Mouse (Mus musculus) hindlimb bud, embryonic 11.5 days (tissue): ENCODE results near the gene Cacng8.

Source experiments
- DNase-seq: peaks from one replicate; pipeline ENCODE4 v3.0.0-alpha.2; 2012; ENCODE audit warnings: low read depth, low spot score; ENCODE audit errors: extremely low spot score

Cacng8 gene

GRCm38 (mm10) chr7:3423895-3424294 lies 33.4 kb downstream of the Cacng8 start, which contains the start of gene Cacng6:
Gene Cacng6 (plus strand): TSS chr7:3424195.
- DNase-seq, result no peak

- DNase-seq, result no peak
Measured at GRCm38 (mm10) chr7:3425141-3425540, 34.7 kb downstream of the Cacng8 start.

GRCm38 (mm10) chr7:3430161-3430560 lies 39.7 kb downstream of the Cacng8 start:
- DNase-seq, result no peak

GRCm38 (mm10) chr7:3432066-3432465 lies 41.6 kb downstream of the Cacng8 start:
- no peak for DNase-seq

- no peak for DNase-seq
Measured at GRCm38 (mm10) chr7:3437941-3438340, 47.5 kb downstream of the Cacng8 start.

GRCm38 (mm10) chr7:3439984-3440383 lies 49.5 kb downstream of the Cacng8 start:
- no peak for DNase-seq

GRCm38 (mm10) chr7:3440526-3440925 lies 50.0 kb downstream of the Cacng8 start:
- DNase-seq, result no peak

- no peak for DNase-seq
Measured at GRCm38 (mm10) chr7:3442476-3443062, 52.1 kb downstream of the Cacng8 start.

- DNase-seq, result no peak
Measured at GRCm38 (mm10) chr7:3444678-3445077, 54.2 kb downstream of the Cacng8 start.

- no peak for DNase-seq
Measured at GRCm38 (mm10) chr7:3446584-3446983, 56.1 kb downstream of the Cacng8 start.

- DNase-seq, result no peak
Measured at GRCm38 (mm10) chr7:3447026-3447425, 56.5 kb downstream of the Cacng8 start.

- peak; percentile 44 for DNase-seq
Measured at GRCm38 (mm10) chr7:3448737-3449454, 58.4 kb downstream of the Cacng8 start.

- no peak for DNase-seq
Measured at GRCm38 (mm10) chr7:3450671-3451070, 60.2 kb downstream of the Cacng8 start.

GRCm38 (mm10) chr7:3451161-3451560 lies 60.7 kb downstream of the Cacng8 start:
- DNase-seq, result no peak

- no peak for DNase-seq
Measured at GRCm38 (mm10) chr7:3452821-3453485, 62.5 kb downstream of the Cacng8 start.

GRCm38 (mm10) chr7:3453486-3454183 lies 63.2 kb downstream of the Cacng8 start:
- no peak for DNase-seq

GRCm38 (mm10) chr7:3457111-3457840 lies 66.8 kb downstream of the Cacng8 start:
- no peak for DNase-seq

- no peak for DNase-seq
Measured at GRCm38 (mm10) chr7:3457841-3458217, 67.3 kb downstream of the Cacng8 start.

- no peak for DNase-seq
Measured at GRCm38 (mm10) chr7:3460261-3460660, 69.8 kb downstream of the Cacng8 start.

GRCm38 (mm10) chr7:3463306-3463705 lies 72.8 kb downstream of the Cacng8 start:
- DNase-seq, result no peak
